Mouse (Mus musculus) MEL (cell line): ENCODE data around the gene Lix1l. TPM values are rescaled to one million over a fixed set of nuclear protein-coding genes. Genes with fewer than 3 reads are reported as not detected.
A peak's percentile ranks its signal among the peaks of the same experiment; 100 is the strongest.

Source experiments
- DNase-seq: peaks from one replicate; pipeline ENCODE4 v3.0.0; 2011; ENCODE audit warnings: low read depth, low spot score
- H3K27ac ChIP-seq: 2 replicates; pipeline ENCODE4 v1.5.1; 2012; ENCODE audit warnings: low read depth, mild to moderate bottlenecking, control low read depth, low read length, moderate library complexity; ENCODE audit not compliant: control insufficient read depth
- H3K27me3 ChIP-seq, 2 experiments: fragments of 150-350 bp in 1 of 2; sonication (generic) in 1 of 2; 2 replicates each; pipeline ENCODE4 v1.6.1; 2012; ENCODE audit warnings: low read length in 2 of 2, mild to moderate bottlenecking in 2 of 2, improper control_type of control experiment in 1 of 2, moderate library complexity in 1 of 2; ENCODE audit not compliant: insufficient read depth in 2 of 2, control insufficient read depth in 1 of 2
- H3K36me3 ChIP-seq, 2 experiments: 2 replicates each; pipeline ENCODE4 v1.6.1; 2012 to 2014; ENCODE audit warnings: low read length in 2 of 2, improper control_type of control experiment in 1 of 2, inconsistent platforms in 1 of 2, mild to moderate bottlenecking in 1 of 2; ENCODE audit not compliant: insufficient read depth in 2 of 2, control insufficient read depth in 1 of 2
- H3K4me1 ChIP-seq, 2 experiments: fragments of 150-350 bp in 1 of 2; sonication (generic) in 1 of 2; 2 replicates each; pipeline ENCODE4 v1.6.1; 2012; ENCODE audit warnings: low read length in 2 of 2, improper control_type of control experiment in 1 of 2, mild to moderate bottlenecking in 1 of 2; ENCODE audit not compliant: insufficient read depth in 2 of 2, control insufficient read depth in 1 of 2
- H3K4me3 ChIP-seq, 2 experiments: fragments of 150-350 bp in 1 of 2; sonication (generic) in 1 of 2; 2 replicates each; pipeline ENCODE4 v1.5.1; 2012; ENCODE audit warnings: low read depth in 2 of 2, low read length in 2 of 2, mild to moderate bottlenecking in 2 of 2, moderate library complexity in 2 of 2, control low read depth in 1 of 2, improper control_type of control experiment in 1 of 2; ENCODE audit not compliant: control insufficient read depth in 1 of 2, insufficient read depth in 1 of 2
- H3K79me2 ChIP-seq: 2 replicates; pipeline ENCODE4 v1.6.1; 2012; ENCODE audit warnings: mild to moderate bottlenecking, low read length, moderate library complexity; ENCODE audit not compliant: control insufficient read depth, poor library complexity, insufficient read depth
- H3K9ac ChIP-seq: 2 replicates; pipeline ENCODE4 v1.6.1; 2012; ENCODE audit warnings: low read depth, mild to moderate bottlenecking, control low read depth, low read length, moderate library complexity; ENCODE audit not compliant: control insufficient read depth, poor library complexity, severe bottlenecking
- H3K9me3 ChIP-seq: fragments of 150-350 bp; sonication (generic); replicated peaks from 2 replicates; pipeline ENCODE4 v1.6.1; 2012; ENCODE audit warnings: mild to moderate bottlenecking, low read length, improper control_type of control experiment, moderate library complexity; ENCODE audit not compliant: insufficient read depth
- E2F4 ChIP-seq: IDR thresholded peaks from 2 replicates; pipeline ENCODE4 v1.6.1; 2011; ENCODE audit warnings: low read depth, low read length, improper control_type of control experiment, borderline replicate concordance
- EP300 ChIP-seq, 2 experiments: IDR thresholded peaks; 2 replicates each; pipeline ENCODE4 v1.6.1; 2011; ENCODE audit warnings: improper control_type of control experiment in 2 of 2, low read length in 2 of 2, low read depth in 1 of 2, mild to moderate bottlenecking in 1 of 2
- ETS1 ChIP-seq: IDR thresholded peaks from 2 replicates; pipeline ENCODE4 v1.6.1; 2012; ENCODE audit warnings: low read depth, mild to moderate bottlenecking, inconsistent platforms, low read length, improper control_type of control experiment, moderate library complexity
- GABPA ChIP-seq: IDR thresholded peaks from 2 replicates; pipeline ENCODE4 v1.6.1; 2012; ENCODE audit warnings: low read depth, mild to moderate bottlenecking, inconsistent platforms, low read length, improper control_type of control experiment, moderate library complexity
- HCFC1 ChIP-seq: IDR thresholded peaks from 2 replicates; pipeline ENCODE4 v1.6.1; 2012; ENCODE audit warnings: low read depth, mild to moderate bottlenecking, inconsistent platforms, low read length, improper control_type of control experiment, moderate library complexity
- JUND ChIP-seq: IDR thresholded peaks from 2 replicates; pipeline ENCODE4 v1.6.1; 2011; ENCODE audit warnings: low read depth, mild to moderate bottlenecking, improper control_type of control experiment, low read length
- MAX ChIP-seq: IDR thresholded peaks from 2 replicates; pipeline ENCODE4 v1.6.1; 2011; ENCODE audit warnings: low read length, improper control_type of control experiment
- MEF2A ChIP-seq: IDR thresholded peaks from 2 replicates; pipeline ENCODE4 v1.6.1; 2014; ENCODE audit warnings: low read depth, mild to moderate bottlenecking, inconsistent platforms, low read length, improper control_type of control experiment; ENCODE audit not compliant: poor library complexity, insufficient replicate concordance, severe bottlenecking; ENCODE audit errors: extremely low read depth
- MYC ChIP-seq: IDR thresholded peaks from 2 replicates; pipeline ENCODE4 v1.6.1; 2011; ENCODE audit warnings: low read depth, mild to moderate bottlenecking, low read length, improper control_type of control experiment, moderate library complexity
- POLR2A ChIP-seq, 2 experiments: IDR thresholded peaks; 2 replicates each; pipeline ENCODE4 v1.6.1; 2011 to 2012; ENCODE audit warnings: low read length in 2 of 2, mild to moderate bottlenecking in 2 of 2, control low read depth in 1 of 2, improper control_type of control experiment in 1 of 2, low read depth in 1 of 2, moderate library complexity in 1 of 2; ENCODE audit not compliant: control insufficient read depth in 1 of 2, insufficient read depth in 1 of 2, poor library complexity in 1 of 2
- SMC3 ChIP-seq: IDR thresholded peaks from 2 replicates; pipeline ENCODE4 v1.6.1; 2011; ENCODE audit warnings: low read depth, low read length, improper control_type of control experiment
- TCF12 ChIP-seq: IDR thresholded peaks from 2 replicates; pipeline ENCODE4 v1.6.1; 2014; ENCODE audit warnings: low read depth, mild to moderate bottlenecking, inconsistent platforms, low read length, improper control_type of control experiment, moderate library complexity
- UBTF ChIP-seq: IDR thresholded peaks from 2 replicates; pipeline ENCODE4 v1.6.1; 2012; ENCODE audit warnings: low read depth, mild to moderate bottlenecking, inconsistent platforms, low read length, improper control_type of control experiment, moderate library complexity, borderline replicate concordance; ENCODE audit not compliant: insufficient read depth
- USF2 ChIP-seq, 2 experiments: IDR thresholded peaks; 2 replicates each; pipeline ENCODE4 v1.6.1; 2011 to 2012; ENCODE audit warnings: improper control_type of control experiment in 2 of 2, low read length in 2 of 2, borderline replicate concordance in 1 of 2, inconsistent platforms in 1 of 2, low read depth in 1 of 2, mild to moderate bottlenecking in 1 of 2; ENCODE audit not compliant: insufficient read depth in 1 of 2
- ZC3H11A ChIP-seq: IDR thresholded peaks from 2 replicates; pipeline ENCODE4 v1.6.1; 2012; ENCODE audit warnings: low read depth, mild to moderate bottlenecking, inconsistent platforms, low read length, improper control_type of control experiment
- ZMIZ1 ChIP-seq: IDR thresholded peaks from 2 replicates; pipeline ENCODE4 v1.6.1; 2012; ENCODE audit warnings: low read depth, mild to moderate bottlenecking, inconsistent platforms, low read length, improper control_type of control experiment, moderate library complexity
- ZNF384 ChIP-seq: IDR thresholded peaks from 2 replicates; pipeline ENCODE4 v1.6.1; 2012; ENCODE audit warnings: low read depth, mild to moderate bottlenecking, inconsistent platforms, low read length, improper control_type of control experiment
- polyA plus RNA-seq, 2 experiments: library from polyadenylated mRNA; stranded (reverse) in 1 of 2; unstranded in 1 of 2; fragments of >175 nt in 1 of 2; fragments of >200 nt in 1 of 2; gene quantifications; 2 replicates each; pipeline versions ENCODE4 v1.2.1 to v1.2.4; 2012; ENCODE audit warnings: low replicate concordance in 2 of 2, low read depth in 1 of 2; ENCODE audit not compliant: insufficient read length in 2 of 2, insufficient read depth in 1 of 2, missing spikeins in 1 of 2
- total RNA-seq: library from RNA; depleted of rRNA; stranded (reverse); fragments of 300-350 nt; gene quantifications from 2 replicates; pipeline ENCODE4 v1.2.3, GENCODE M21; 2012

Lix1l gene
- total and polyA plus RNA-seq, 3 experiments: 5.4 to 17.0 TPM; not detected in 1

DNA sequence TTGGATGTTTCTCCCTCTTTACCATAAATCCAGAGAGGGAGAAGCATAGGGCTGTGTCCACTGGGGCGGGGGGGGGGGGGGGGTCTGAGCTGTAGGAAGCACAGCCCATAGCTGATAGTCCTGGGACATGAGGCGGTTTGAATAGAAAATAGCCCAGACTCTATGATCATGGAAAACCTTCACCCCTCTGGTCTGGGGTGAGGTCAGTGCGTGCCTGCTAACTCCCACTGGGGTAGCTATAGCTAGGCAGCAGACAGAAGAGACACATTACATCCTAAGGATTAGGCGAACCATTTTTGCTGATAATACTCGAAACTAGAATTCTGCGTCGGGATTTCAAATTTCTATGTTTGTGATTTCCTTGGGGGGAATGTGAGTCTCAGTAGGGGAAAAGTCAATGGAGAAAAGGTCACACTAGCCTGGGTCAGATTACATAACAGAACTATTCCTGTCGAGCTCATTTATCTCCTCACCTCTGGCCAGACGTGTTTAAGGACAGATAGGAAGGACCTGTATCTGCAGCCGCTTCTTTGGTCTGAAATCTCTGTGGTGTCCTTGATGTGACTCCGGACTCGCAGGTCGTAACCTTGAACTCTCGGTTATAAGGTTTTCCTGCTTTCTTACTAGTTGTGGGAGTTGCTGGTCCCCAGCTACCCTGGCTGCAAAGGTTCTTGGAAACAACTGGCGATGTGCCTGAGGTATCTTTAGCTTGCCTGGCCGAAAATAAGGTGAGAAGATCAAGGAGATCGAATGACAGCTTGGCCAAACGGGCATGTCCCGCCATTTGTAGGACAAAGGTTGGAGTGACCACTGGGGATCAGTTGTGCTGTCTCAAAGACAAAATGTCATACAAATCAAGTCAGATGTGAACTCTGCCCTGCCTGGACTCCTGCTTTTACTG lies 27.1 kb upstream of the Lix1l start:
- TF ChIP-seq UBTF (no peak), MEF2A (no peak), SMC3 (no peak), TCF12 (no peak), ZMIZ1 (no peak), EP300 (IDR thresholded peaks at IDR 0.05; ENCODE audit: low read depth in 1 of 2, low read length in 2 of 2) (peak in 1 of 2 experiments; percentile 17; a peak in 1 of 4 replicates), ZC3H11A (0 out of 2 replicates have a peak, but pooled peaks have one; percentile 2), MAX (no peak), MYC (no peak), ETS1 (no peak), ZNF384 (no peak), JUND (no peak), POLR2A (IDR thresholded peaks at IDR 0.05; ENCODE audit: control insufficient read depth in 1 of 2, insufficient read depth in 1 of 2, low read depth in 1 of 2, low read length in 2 of 2, poor library complexity in 1 of 2) (no peak)
- Histone ChIP-seq H3K79me2 (peaks cover 3% of the 10 kb centered on the region; the same call in 1 of the 2 replicates), H3K27me3 (no peaks in the 10 kb centered on the region), H3K27ac (no peak overlapping the region), H3K9me3 (no peaks in the 10 kb centered on the region), H3K36me3 (peaks cover 0 to 17% of the 10 kb centered on the region in 2 experiments; a peak in 2 of 4 replicates), H3K9ac (no peak overlapping the region), H3K4me3 (no peak overlapping the region), H3K4me1 (peaks cover 9 to 28% of the 10 kb centered on the region in 2 experiments)
- no peak for DNase-seq

DNA sequence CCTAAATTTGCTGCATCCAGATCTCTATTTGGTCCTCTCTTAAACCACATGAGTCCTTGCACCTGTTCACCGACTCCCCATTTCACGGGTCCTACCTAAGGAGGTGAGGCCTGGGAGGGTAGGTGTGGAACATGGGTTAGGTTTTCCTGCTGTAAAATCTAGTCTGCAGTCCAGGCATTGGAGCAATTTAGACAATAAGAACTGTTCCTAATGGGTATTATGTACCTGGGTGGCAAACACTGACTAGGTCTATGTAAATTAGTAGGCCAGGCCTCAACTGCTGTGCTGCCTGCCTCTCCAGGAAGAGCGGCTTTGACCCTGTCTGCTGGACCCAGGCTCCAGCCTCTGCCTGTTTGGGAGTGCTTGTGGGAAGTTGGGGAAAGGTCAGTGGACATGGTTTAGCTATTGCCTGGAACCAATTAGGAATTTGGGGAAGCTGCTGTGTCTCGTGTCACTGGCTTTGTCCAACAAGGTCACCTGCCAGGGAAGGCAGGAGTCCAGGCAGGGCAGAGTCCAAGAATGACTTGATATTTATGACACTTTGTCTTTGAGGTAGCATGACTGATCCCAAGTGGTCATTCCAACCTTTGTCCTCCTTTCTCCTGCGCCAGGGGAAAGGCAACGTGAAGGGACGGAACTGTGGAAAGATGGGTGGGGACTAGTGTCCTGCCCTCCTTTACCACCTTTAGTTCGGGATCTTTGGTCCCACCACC lies 25.5 kb upstream of the Lix1l start:
- DNase-seq: no peak
- Histone ChIP-seq H3K9ac (peak overlapping the region; percentile 77; the same call in 1 of the 2 replicates), H3K27ac (no peak overlapping the region), H3K9me3 (no peaks in the 10 kb centered on the region), H3K79me2 (peaks cover 3% of the 10 kb centered on the region; the same call in 1 of the 2 replicates), H3K4me1 (peaks cover 9 to 36% of the 10 kb centered on the region in 2 experiments), H3K36me3 (peaks cover 0 to 24% of the 10 kb centered on the region in 2 experiments; a peak in 2 of 4 replicates), H3K27me3 (no peaks in the 10 kb centered on the region), H3K4me3 (no peak overlapping the region; a peak in 1 of 4 replicates)
- TF ChIP-seq USF2 (IDR thresholded peaks at IDR 0.05; ENCODE audit: borderline replicate concordance in 1 of 2, insufficient read depth in 1 of 2, low read depth in 1 of 2, low read length in 2 of 2) (no peak), POLR2A (IDR thresholded peaks at IDR 0.05; ENCODE audit: control insufficient read depth in 1 of 2, insufficient read depth in 1 of 2, low read depth in 1 of 2, low read length in 2 of 2, poor library complexity in 1 of 2) (no peak), GABPA (no peak), JUND (no peak), E2F4 (no peak), HCFC1 (no peak)
